Mouse (Mus musculus) forebrain, embryonic 13.5 days (tissue): ENCODE measurements around the gene March7. TPM values are rescaled to one million over a fixed set of nuclear protein-coding genes. Genes with fewer than 3 reads are reported as not detected.

ENCODE experiments used
- ATAC-seq: fragments of 200-750 bp; cut with Nextera tagmentation; 2 replicates; pipeline ENCODE4 v1.8.0; 2017
- H3K27ac ChIP-seq: fragments of 300-500 bp; sonication (generic); 2 replicates; pipeline ENCODE4 v1.5.1; 2015; ENCODE audit warnings: inconsistent platforms, mild to moderate bottlenecking, moderate library complexity
- H3K27me3 ChIP-seq: fragments of 300-500 bp; sonication (generic); 2 replicates; pipeline ENCODE4 v1.6.1; 2015; ENCODE audit warnings: mild to moderate bottlenecking, inconsistent platforms
- H3K36me3 ChIP-seq: fragments of 300-500 bp; sonication (generic); 2 replicates; pipeline ENCODE4 v1.6.1; 2015; ENCODE audit warnings: mild to moderate bottlenecking, inconsistent platforms; ENCODE audit not compliant: poor library complexity, severe bottlenecking
- H3K4me1 ChIP-seq: fragments of 300-500 bp; sonication (generic); 2 replicates; pipeline ENCODE4 v1.6.1; 2015; ENCODE audit warnings: inconsistent platforms
- H3K4me2 ChIP-seq: fragments of 300-500 bp; sonication (generic); 2 replicates; pipeline ENCODE4 v1.6.1; 2015; ENCODE audit warnings: inconsistent platforms, mild to moderate bottlenecking, moderate library complexity
- H3K4me3 ChIP-seq: fragments of 300-500 bp; sonication (generic); 2 replicates; pipeline ENCODE4 v1.5.1; 2015; ENCODE audit warnings: mild to moderate bottlenecking, inconsistent platforms
- H3K9ac ChIP-seq: fragments of 300-500 bp; sonication (generic); 2 replicates; pipeline ENCODE4 v1.6.1; 2015; ENCODE audit warnings: mild to moderate bottlenecking, inconsistent platforms
- H3K9me3 ChIP-seq: fragments of 300-500 bp; sonication (generic); replicated peaks from 2 replicates; pipeline ENCODE4 v1.6.1; 2016; ENCODE audit warnings: inconsistent platforms
- WGBS: fragments of 180-500 bp; shearing (Covaris S2); methylation state at CpG from one replicate; pipeline ENCODE4 v1.1.7; 2015; 5-methylcytosine and 5-hydroxymethylcytosine counted together
- polyA plus RNA-seq: library from polyadenylated mRNA; unstranded; fragments of >200 nt; fragmentation: Nextera tagmentation; extraction: Ambion mirVana; gene quantifications from 2 replicates; pipeline ENCODE4 v1.2.1, GENCODE M21; 2015

March7 gene
- 88.4 and 99.8 TPM in 2 replicates for polyA plus RNA-seq

GRCm38 (mm10) chr2:60209703-60210651 lies at the start of gene March7, which contains the start of gene Baz2b:
TSS of gene March7 (plus strand) at chr2:60209887.
TSS of gene Baz2b (minus strand) at chr2:60209839.
- Histone ChIP-seq H3K36me3 (peaks cover 19% of the 10 kb centered on the region; the same call in 1 of the 2 replicates), H3K4me2 (peak within 1 kb of the TSS; percentile 71), H3K9ac (peak within 1 kb of the TSS; percentile 93), H3K27ac (peak within 1 kb of the TSS; percentile 84), H3K9me3 (no peaks in the 10 kb centered on the region), H3K4me1 (peaks cover 39% of the 10 kb centered on the region), H3K4me3 (peak within 1 kb of the TSS; percentile 92), H3K27me3 (no peaks in the 10 kb centered on the region)
- peak; percentile 95 for ATAC-seq
- under 1% methylated on average over 60 of the region's 109 CpGs for WGBS

GRCm38 (mm10) chr2:60163744-60164143 lies 45.9 kb upstream of the March7 start:
- H3K9me3 ChIP-seq, result no peaks in the 10 kb centered on the region
- H3K4me2 ChIP-seq, result no peak overlapping the region
- H3K4me3 ChIP-seq, result no peak overlapping the region
- H3K4me1 ChIP-seq, result no peaks in the 10 kb centered on the region
- ATAC-seq, result no peak
- no peak overlapping the region for H3K9ac ChIP-seq
- WGBS, result 81% methylated on average over 2 of the region's 2 CpGs
- H3K36me3 ChIP-seq, result no peaks in the 10 kb centered on the region
- no peak overlapping the region for H3K27ac ChIP-seq
- H3K27me3 ChIP-seq, result no peaks in the 10 kb centered on the region

GRCm38 (mm10) chr2:60165679-60166078 lies 44.0 kb upstream of the March7 start:
- no peaks in the 10 kb centered on the region for H3K9me3 ChIP-seq
- ATAC-seq, result no peak
- H3K9ac ChIP-seq, result no peak overlapping the region
- H3K27ac ChIP-seq, result no peak overlapping the region
- H3K4me3 ChIP-seq, result no peak overlapping the region
- no peak overlapping the region for H3K4me2 ChIP-seq
- 94% methylated on average over 11 of the region's 11 CpGs for WGBS
- H3K4me1 ChIP-seq, result no peaks in the 10 kb centered on the region
- no peaks in the 10 kb centered on the region for H3K36me3 ChIP-seq
- H3K27me3 ChIP-seq, result no peaks in the 10 kb centered on the region

GRCm38 (mm10) chr2:60166878-60167277 lies 42.8 kb upstream of the March7 start:
- 97% methylated on average over 4 of the region's 4 CpGs for WGBS
- peaks cover 4% of the 10 kb centered on the region; the same call in 1 of the 2 replicates for H3K4me1 ChIP-seq
- no peaks in the 10 kb centered on the region for H3K27me3 ChIP-seq
- H3K4me2 ChIP-seq, result no peak overlapping the region
- no peak for ATAC-seq
- no peaks in the 10 kb centered on the region for H3K9me3 ChIP-seq
- H3K27ac ChIP-seq, result no peak overlapping the region
- no peak overlapping the region for H3K4me3 ChIP-seq
- no peak overlapping the region for H3K9ac ChIP-seq
- H3K36me3 ChIP-seq, result no peaks in the 10 kb centered on the region

- 65% methylated on average over 7 of the region's 7 CpGs for WGBS
- no peaks in the 10 kb centered on the region for H3K27me3 ChIP-seq
- no peak overlapping the region for H3K27ac ChIP-seq
- H3K4me2 ChIP-seq, result no peak overlapping the region
- no peaks in the 10 kb centered on the region for H3K9me3 ChIP-seq
- H3K9ac ChIP-seq, result no peak overlapping the region
- no peak overlapping the region for H3K4me3 ChIP-seq
- peaks cover 6% of the 10 kb centered on the region; the same call in 1 of the 2 replicates for H3K4me1 ChIP-seq
- no peak for ATAC-seq
- H3K36me3 ChIP-seq, result no peaks in the 10 kb centered on the region
Measured at GRCm38 (mm10) chr2:60171786-60172530, 37.7 kb upstream of the March7 start.

GRCm38 (mm10) chr2:60172531-60172914 lies 37.2 kb upstream of the March7 start:
- peaks cover 6% of the 10 kb centered on the region; the same call in 1 of the 2 replicates for H3K4me1 ChIP-seq
- H3K4me2 ChIP-seq, result no peak overlapping the region
- no peaks in the 10 kb centered on the region for H3K36me3 ChIP-seq
- no peaks in the 10 kb centered on the region for H3K27me3 ChIP-seq
- no peak for ATAC-seq
- no peak overlapping the region for H3K27ac ChIP-seq
- no peak overlapping the region for H3K9ac ChIP-seq
- 59% methylated on average over 2 of the region's 2 CpGs for WGBS
- no peak overlapping the region for H3K4me3 ChIP-seq
- no peaks in the 10 kb centered on the region for H3K9me3 ChIP-seq

GRCm38 (mm10) chr2:60173190-60173589 lies 36.5 kb upstream of the March7 start:
- WGBS, result 72% methylated on average over 3 of the region's 3 CpGs
- H3K27me3 ChIP-seq, result no peaks in the 10 kb centered on the region
- H3K9me3 ChIP-seq, result no peaks in the 10 kb centered on the region
- peaks cover 6% of the 10 kb centered on the region; the same call in 1 of the 2 replicates for H3K4me1 ChIP-seq
- no peak overlapping the region for H3K27ac ChIP-seq
- no peak overlapping the region for H3K4me2 ChIP-seq
- no peaks in the 10 kb centered on the region for H3K36me3 ChIP-seq
- H3K4me3 ChIP-seq, result no peak overlapping the region
- no peak for ATAC-seq
- H3K9ac ChIP-seq, result no peak overlapping the region

- H3K4me3 ChIP-seq, result no peak overlapping the region
- H3K9ac ChIP-seq, result no peak overlapping the region
- no peak overlapping the region for H3K4me2 ChIP-seq
- no peaks in the 10 kb centered on the region for H3K36me3 ChIP-seq
- H3K9me3 ChIP-seq, result no peaks in the 10 kb centered on the region
- peaks cover 6% of the 10 kb centered on the region; the same call in 1 of the 2 replicates for H3K4me1 ChIP-seq
- no peak overlapping the region for H3K27ac ChIP-seq
- 93% methylated on average over 4 of the region's 4 CpGs for WGBS
- ATAC-seq, result no peak
- H3K27me3 ChIP-seq, result no peaks in the 10 kb centered on the region
Measured at GRCm38 (mm10) chr2:60173595-60173994, 36.1 kb upstream of the March7 start.

GRCm38 (mm10) chr2:60175078-60175477 lies 34.6 kb upstream of the March7 start:
- Histone ChIP-seq H3K4me2 (no peak overlapping the region), H3K9ac (no peak overlapping the region), H3K9me3 (no peaks in the 10 kb centered on the region), H3K36me3 (no peaks in the 10 kb centered on the region), H3K27me3 (no peaks in the 10 kb centered on the region), H3K4me1 (peaks cover 6% of the 10 kb centered on the region; the same call in 1 of the 2 replicates), H3K27ac (no peak overlapping the region), H3K4me3 (no peak overlapping the region)
- ATAC-seq, result no peak
- 94% methylated on average over 3 of the region's 4 CpGs for WGBS

- Histone ChIP-seq H3K27me3 (no peaks in the 10 kb centered on the region), H3K4me3 (no peak overlapping the region), H3K9ac (no peak overlapping the region), H3K36me3 (no peaks in the 10 kb centered on the region), H3K4me1 (peaks cover 6% of the 10 kb centered on the region; the same call in 1 of the 2 replicates), H3K27ac (no peak overlapping the region), H3K4me2 (no peak overlapping the region), H3K9me3 (no peaks in the 10 kb centered on the region)
- 83% methylated on average over 5 of the region's 5 CpGs for WGBS
- ATAC-seq, result no peak
Measured at GRCm38 (mm10) chr2:60176087-60176486, 33.6 kb upstream of the March7 start.

GRCm38 (mm10) chr2:60177490-60177889 lies 32.2 kb upstream of the March7 start:
- Histone ChIP-seq H3K27me3 (no peaks in the 10 kb centered on the region), H3K9ac (no peak overlapping the region), H3K27ac (no peak overlapping the region), H3K9me3 (no peaks in the 10 kb centered on the region), H3K4me3 (no peak overlapping the region), H3K36me3 (no peaks in the 10 kb centered on the region), H3K4me2 (no peak overlapping the region), H3K4me1 (no peaks in the 10 kb centered on the region)
- 75% methylated on average over 3 of the region's 3 CpGs for WGBS
- ATAC-seq, result no peak

- no peak overlapping the region for H3K9ac ChIP-seq
- no peak overlapping the region for H3K4me3 ChIP-seq
- H3K27me3 ChIP-seq, result no peaks in the 10 kb centered on the region
- no peak overlapping the region for H3K27ac ChIP-seq
- ATAC-seq, result no peak
- no peaks in the 10 kb centered on the region for H3K36me3 ChIP-seq
- no peaks in the 10 kb centered on the region for H3K4me1 ChIP-seq
- no peaks in the 10 kb centered on the region for H3K9me3 ChIP-seq
- WGBS, result 61% methylated on average over 2 of the region's 2 CpGs
- no peak overlapping the region for H3K4me2 ChIP-seq
Measured at GRCm38 (mm10) chr2:60181696-60182095, 28.0 kb upstream of the March7 start.
